Mouse (Mus musculus) heart, embryonic 13.5 days (tissue): Measurements from ENCODE around the gene Ttn. TPM values are rescaled to one million over a fixed set of nuclear protein-coding genes. Genes with fewer than 3 reads are reported as not detected.

Experiments
- ATAC-seq: fragments of 200-750 bp; cut with Nextera tagmentation; 2 replicates; pipeline ENCODE4 v1.8.0; 2017; ENCODE audit warnings: moderate TSS enrichment; ENCODE audit not compliant: insufficient number of reproducible peaks, low FRiP score, low TSS enrichment; ENCODE audit errors: extremely low read depth
- H3K27ac ChIP-seq: fragments of 300-500 bp; sonication (generic); replicated peaks from 2 replicates; pipeline ENCODE4 v1.5.1; 2015; ENCODE audit warnings: moderate library complexity, mild to moderate bottlenecking, inconsistent platforms
- H3K27me3 ChIP-seq: fragments of 300-500 bp; sonication (generic); replicated peaks from 2 replicates; pipeline ENCODE4 v1.6.1; 2015; ENCODE audit warnings: mild to moderate bottlenecking, inconsistent platforms
- H3K36me3 ChIP-seq: fragments of 300-500 bp; sonication (generic); 2 replicates; pipeline ENCODE4 v1.6.1; 2015; ENCODE audit warnings: mild to moderate bottlenecking, inconsistent platforms
- H3K4me1 ChIP-seq: fragments of 300-500 bp; sonication (generic); 2 replicates; pipeline ENCODE4 v1.6.1; 2015; ENCODE audit warnings: inconsistent platforms
- H3K4me2 ChIP-seq: fragments of 300-500 bp; sonication (generic); 2 replicates; pipeline ENCODE4 v1.6.1; 2015; ENCODE audit warnings: inconsistent platforms, mild to moderate bottlenecking, moderate library complexity
- H3K4me3 ChIP-seq: fragments of 300-500 bp; sonication (generic); 2 replicates; pipeline ENCODE4 v1.5.1; 2015; ENCODE audit warnings: moderate library complexity, mild to moderate bottlenecking, inconsistent platforms
- H3K9ac ChIP-seq: fragments of 300-500 bp; sonication (generic); 2 replicates; pipeline ENCODE4 v1.6.1; 2015; ENCODE audit warnings: inconsistent platforms, mild to moderate bottlenecking, moderate library complexity
- H3K9me3 ChIP-seq: fragments of 300-500 bp; sonication (generic); 2 replicates; pipeline ENCODE4 v1.6.1; 2016; ENCODE audit warnings: inconsistent platforms
- WGBS: fragments of 180-500 bp; shearing (Covaris S2); methylation state at CpG from one replicate; pipeline ENCODE4 v1.1.7; 2015; ENCODE audit warnings: mixed read lengths; 5-methylcytosine and 5-hydroxymethylcytosine counted together
- polyA plus RNA-seq: library from polyadenylated mRNA; unstranded; fragments of >200 nt; fragmentation: Nextera tagmentation; extraction: Ambion mirVana; gene quantifications from 2 replicates; pipeline ENCODE4 v1.2.1, GENCODE M21; 2015

Gene Ttn
- polyA plus RNA-seq, 1 experiment from 2014 or later, result 426 TPM

- Histone ChIP-seq H3K9me3 (no peaks in the 10 kb centered on the region), H3K9ac (no peak overlapping the region), H3K4me1 (peaks cover 23% of the 10 kb centered on the region), H3K27me3 (no peaks in the 10 kb centered on the region), H3K4me3 (peak overlapping the region; percentile 57; the same call in 1 of the 2 replicates), H3K27ac (peak overlapping the region; percentile 97), H3K4me2 (peak overlapping the region; percentile 70), H3K36me3 (peaks cover 6% of the 10 kb centered on the region)
- ATAC-seq, result no peak
- WGBS, result 10% methylated on average over 5 of the region's 5 CpGs
Observed at GRCm38 (mm10) chr2:76983601-76984000, 1.3 kb upstream of the Ttn start.

- Histone ChIP-seq H3K4me2 (no peak overlapping the region), H3K36me3 (peaks cover 22% of the 10 kb centered on the region), H3K4me1 (peaks cover 39% of the 10 kb centered on the region), H3K27me3 (no peaks in the 10 kb centered on the region), H3K4me3 (peak overlapping the region; percentile 57), H3K9ac (peak overlapping the region; percentile 83), H3K27ac (peak overlapping the region; percentile 97), H3K9me3 (no peaks in the 10 kb centered on the region)
- peak; percentile 74; the same call in 1 of the 2 replicates for ATAC-seq
- 28% methylated on average over 5 of the region's 5 CpGs for WGBS
Observed at GRCm38 (mm10) chr2:76981717-76982116, 630 bp downstream of the Ttn start.

GRCm38 (mm10) chr2:76980146-76980545 is 2.2 kb downstream of the Ttn start:
- Histone ChIP-seq H3K9me3 (no peaks in the 10 kb centered on the region), H3K27ac (peak overlapping the region; percentile 93), H3K4me1 (peaks cover 46% of the 10 kb centered on the region), H3K4me2 (peak overlapping the region; percentile 71), H3K4me3 (peak overlapping the region; percentile 64), H3K36me3 (peaks cover 36% of the 10 kb centered on the region), H3K27me3 (no peaks in the 10 kb centered on the region), H3K9ac (peak overlapping the region; percentile 90)
- no peak for ATAC-seq
- 31% methylated on average over 9 of the region's 9 CpGs for WGBS

DNA sequence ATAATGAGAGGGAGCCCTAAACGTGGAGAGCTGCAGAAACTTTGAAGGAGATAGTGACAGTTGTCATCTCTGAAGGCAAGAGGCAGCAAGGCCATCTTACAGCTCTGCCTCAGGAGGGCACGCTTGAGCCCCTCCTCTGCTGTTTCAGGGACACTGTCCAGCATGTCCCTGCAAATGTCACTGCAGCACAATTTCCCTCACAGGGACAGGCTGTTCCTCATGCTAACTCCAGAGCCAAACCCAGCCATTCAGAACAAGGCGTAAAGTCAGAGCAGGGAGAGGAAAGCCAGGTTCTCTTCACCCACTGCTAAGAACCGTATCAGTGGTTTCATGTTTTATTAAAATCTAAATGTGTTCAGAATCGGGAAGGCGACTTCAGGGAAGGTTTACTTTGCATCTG is 4.7 kb downstream of the Ttn start:
- H3K36me3 ChIP-seq, result peaks cover 59% of the 10 kb centered on the region
- H3K9ac ChIP-seq, result peak overlapping the region; percentile 48
- no peak for ATAC-seq
- no peak overlapping the region for H3K4me3 ChIP-seq
- no peaks in the 10 kb centered on the region for H3K9me3 ChIP-seq
- H3K27me3 ChIP-seq, result no peaks in the 10 kb centered on the region
- peak overlapping the region; percentile 17 for H3K4me2 ChIP-seq
- 0 out of 2 replicates have a peak overlapping the region, but pooled peaks have one; percentile 1 for H3K27ac ChIP-seq
- H3K4me1 ChIP-seq, result peaks cover 44% of the 10 kb centered on the region
- WGBS, result 66% methylated on average over 6 of the region's 6 CpGs

- Histone ChIP-seq H3K4me3 (no peak overlapping the region), H3K9me3 (no peaks in the 10 kb centered on the region), H3K9ac (peak overlapping the region; percentile 40; the same call in 1 of the 2 replicates), H3K36me3 (peaks cover 89% of the 10 kb centered on the region), H3K4me2 (no peak overlapping the region), H3K27me3 (no peaks in the 10 kb centered on the region), H3K4me1 (peaks cover 65% of the 10 kb centered on the region), H3K27ac (peak overlapping the region; percentile 53; the same call in 1 of the 2 replicates)
- 50% methylated on average over 4 of the region's 4 CpGs for WGBS
- ATAC-seq, result no peak
Observed at GRCm38 (mm10) chr2:76972051-76972450, 10.3 kb downstream of the Ttn start.

DNA sequence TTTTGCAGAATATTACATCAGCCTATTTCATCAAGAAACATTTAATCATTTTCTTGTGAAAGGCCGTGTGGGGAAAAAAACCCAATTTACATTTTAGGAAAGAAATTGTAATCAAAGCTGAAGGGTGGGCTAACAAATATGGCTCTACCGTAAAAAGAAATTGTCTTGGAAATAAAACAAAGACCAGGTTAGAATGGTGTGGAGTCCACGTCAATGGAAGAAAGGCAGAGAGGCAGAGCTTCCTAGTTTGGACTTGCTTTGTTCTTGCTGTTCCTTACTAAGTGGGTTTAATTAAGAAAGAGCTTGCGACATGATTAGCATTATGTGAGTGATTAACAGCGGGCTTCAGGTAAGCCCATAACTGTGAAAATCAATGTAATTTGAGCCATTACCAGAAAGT is 11.3 kb downstream of the Ttn start:
- no peaks in the 10 kb centered on the region for H3K27me3 ChIP-seq
- H3K36me3 ChIP-seq, result peaks cover 89% of the 10 kb centered on the region
- peak overlapping the region; percentile 45 for H3K4me2 ChIP-seq
- peak overlapping the region; percentile 34; the same call in 1 of the 2 replicates for H3K9ac ChIP-seq
- H3K9me3 ChIP-seq, result no peaks in the 10 kb centered on the region
- 60% methylated on average over 5 of the region's 5 CpGs for WGBS
- H3K4me1 ChIP-seq, result peaks cover 57% of the 10 kb centered on the region
- no peak overlapping the region for H3K27ac ChIP-seq
- H3K4me3 ChIP-seq, result no peak overlapping the region
- no peak for ATAC-seq

- Histone ChIP-seq H3K27ac (peak overlapping the region; percentile 44), H3K36me3 (peaks cover 90% of the 10 kb centered on the region), H3K4me1 (peaks cover 56% of the 10 kb centered on the region), H3K9me3 (no peaks in the 10 kb centered on the region), H3K4me2 (peak overlapping the region; percentile 45), H3K27me3 (no peaks in the 10 kb centered on the region), H3K9ac (peak overlapping the region; percentile 51; the same call in 1 of the 2 replicates), H3K4me3 (0 out of 2 replicates have a peak overlapping the region, but pooled peaks have one; percentile 1)
- no peak for ATAC-seq
- WGBS, result 17% methylated on average over 4 of the region's 4 CpGs
Observed at GRCm38 (mm10) chr2:76970669-76971068, 11.7 kb downstream of the Ttn start.

DNA sequence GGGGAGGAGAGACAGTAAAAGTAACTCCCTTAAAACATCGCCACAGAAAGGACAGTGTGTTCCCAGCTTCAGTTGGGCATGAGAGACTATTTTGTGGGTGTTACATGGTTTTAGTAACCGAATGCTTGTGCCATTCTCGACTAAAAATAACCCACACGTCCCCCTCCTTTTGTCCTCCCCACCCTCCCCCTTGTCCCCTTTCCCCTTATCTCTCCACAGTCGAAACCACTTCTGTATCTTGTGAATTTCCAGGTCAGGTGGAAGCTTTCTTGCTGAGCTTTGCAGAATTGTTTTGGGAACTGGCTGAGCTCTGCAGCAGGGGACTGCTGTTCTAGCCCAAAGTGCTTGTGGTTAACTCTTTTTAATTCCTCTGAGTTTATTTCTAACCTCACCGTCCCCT is 12.1 kb downstream of the Ttn start:
- Histone ChIP-seq H3K27me3 (no peaks in the 10 kb centered on the region), H3K9me3 (no peaks in the 10 kb centered on the region), H3K4me2 (peak overlapping the region; percentile 45), H3K4me1 (peaks cover 54% of the 10 kb centered on the region), H3K4me3 (peak overlapping the region; percentile 1; the same call in 1 of the 2 replicates), H3K27ac (peak overlapping the region; percentile 73), H3K36me3 (peaks cover 90% of the 10 kb centered on the region), H3K9ac (peak overlapping the region; percentile 51; the same call in 1 of the 2 replicates)
- WGBS, result 27% methylated on average over 6 of the region's 6 CpGs
- ATAC-seq, result no peak

DNA sequence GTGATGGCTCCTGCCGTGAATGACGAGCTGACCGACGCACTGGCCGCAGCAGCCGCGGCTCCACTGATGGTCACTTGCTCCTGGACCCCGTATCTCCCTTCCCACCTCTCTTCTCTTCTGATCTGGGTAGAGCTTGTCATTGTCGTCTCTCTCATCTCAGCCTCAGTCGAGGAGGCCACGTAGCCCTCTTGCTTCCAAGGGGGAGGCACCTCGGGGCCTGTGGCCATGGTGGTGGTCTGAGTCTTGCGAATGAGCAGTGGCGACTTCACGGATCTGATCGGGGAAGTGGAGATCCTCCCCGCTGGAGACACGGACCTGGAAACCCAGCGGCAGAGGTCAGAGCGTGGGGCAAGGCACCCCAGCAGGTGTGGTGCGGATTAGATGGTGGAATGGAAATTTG is 12.7 kb downstream of the Ttn start:
- WGBS, result 66% methylated on average over 21 of the region's 21 CpGs
- peak overlapping the region; percentile 44; the same call in 1 of the 2 replicates for H3K9ac ChIP-seq
- ATAC-seq, result no peak

DNA sequence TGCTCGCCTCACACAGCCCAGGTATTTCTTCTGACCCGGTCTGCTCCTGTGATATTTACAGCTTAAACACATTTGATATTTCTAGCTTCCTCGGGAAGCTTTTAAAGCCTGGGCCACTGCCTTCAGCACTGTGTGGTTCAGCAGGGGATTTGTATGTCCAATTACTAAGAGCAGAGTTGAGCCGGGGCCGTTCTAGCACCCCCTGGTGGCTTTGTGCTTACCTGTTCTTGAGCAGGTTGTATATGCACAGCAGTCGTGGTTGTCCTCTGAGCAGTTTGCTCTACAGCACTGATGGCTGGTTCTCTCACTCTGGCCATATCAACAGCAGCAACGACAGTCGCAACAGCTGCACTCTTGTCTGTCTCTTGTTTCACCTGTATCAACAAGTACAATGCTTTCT is 13.4 kb downstream of the Ttn start:
- H3K27me3 ChIP-seq, result no peaks in the 10 kb centered on the region
- no peak overlapping the region for H3K27ac ChIP-seq
- H3K9me3 ChIP-seq, result no peaks in the 10 kb centered on the region
- no peak overlapping the region; the same call in 1 of the 2 replicates for H3K9ac ChIP-seq
- H3K4me1 ChIP-seq, result peaks cover 43% of the 10 kb centered on the region
- WGBS, result 28% methylated on average over 8 of the region's 8 CpGs
- no peak overlapping the region for H3K4me3 ChIP-seq
- no peak overlapping the region for H3K4me2 ChIP-seq
- ATAC-seq, result 0 out of 2 replicates have a peak, but pooled peaks have one; percentile 7
- H3K36me3 ChIP-seq, result peaks cover 88% of the 10 kb centered on the region

More for the DNA sequence above, 12.7 kb downstream of the Ttn start:
- Histone ChIP-seq H3K4me3 (peak overlapping the region; percentile 1; the same call in 1 of the 2 replicates), H3K27ac (peak overlapping the region; percentile 73), H3K4me2 (peak overlapping the region; percentile 45; the same call in 1 of the 2 replicates), H3K27me3 (no peaks in the 10 kb centered on the region), H3K36me3 (peaks cover 89% of the 10 kb centered on the region), H3K4me1 (peaks cover 48% of the 10 kb centered on the region), H3K9me3 (no peaks in the 10 kb centered on the region)

DNA sequence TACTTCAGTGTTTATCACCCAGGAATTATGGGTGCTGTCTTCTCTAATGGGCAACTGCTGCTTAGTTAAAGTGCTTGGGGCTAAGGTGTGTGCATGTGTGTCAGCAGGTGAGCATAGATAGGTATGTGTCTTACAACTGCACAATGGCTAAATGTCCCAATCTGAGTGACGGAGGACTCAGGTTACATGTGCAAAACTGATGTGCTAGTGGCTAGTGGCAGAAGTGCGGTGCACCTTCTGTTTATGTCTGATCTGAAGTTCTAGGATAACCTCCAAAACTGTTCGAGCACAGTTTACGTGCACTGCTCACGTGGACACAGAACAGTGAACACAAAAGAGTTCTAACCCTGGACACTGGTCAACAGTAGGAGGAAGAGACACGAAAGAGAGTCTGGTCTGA is 15.8 kb downstream of the Ttn start:
- Histone ChIP-seq H3K4me2 (no peak overlapping the region), H3K4me3 (no peak overlapping the region), H3K36me3 (peaks cover 85% of the 10 kb centered on the region), H3K27me3 (no peaks in the 10 kb centered on the region), H3K9ac (no peak overlapping the region), H3K27ac (no peak overlapping the region), H3K4me1 (peaks cover 26% of the 10 kb centered on the region), H3K9me3 (no peaks in the 10 kb centered on the region)
- no peak for ATAC-seq
- WGBS, result 84% methylated on average over 6 of the region's 6 CpGs

DNA sequence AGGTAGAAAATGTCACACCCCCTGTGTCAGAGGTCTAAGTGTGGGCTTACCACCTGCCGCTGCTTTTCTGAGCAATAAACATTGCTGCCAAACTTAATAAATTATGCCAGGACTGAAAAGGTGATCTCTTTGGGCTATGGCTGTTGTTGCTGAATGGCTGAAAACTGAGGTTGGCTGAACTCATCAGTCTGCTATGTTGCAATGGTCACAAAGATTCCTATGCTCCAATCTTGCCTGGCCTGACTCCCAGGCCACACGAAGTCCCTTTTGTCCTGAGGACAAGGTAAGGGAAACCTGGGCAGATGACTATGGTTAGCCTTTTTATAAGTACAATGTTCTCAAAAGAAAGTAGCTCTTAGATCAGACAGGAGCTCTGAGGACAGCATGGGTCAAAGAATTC is 16.3 kb downstream of the Ttn start:
- H3K4me1 ChIP-seq, result peaks cover 20% of the 10 kb centered on the region

More for the DNA sequence above, 16.3 kb downstream of the Ttn start:
- 67% methylated on average over 2 of the region's 2 CpGs for WGBS
- Histone ChIP-seq H3K9me3 (no peaks in the 10 kb centered on the region), H3K27me3 (no peaks in the 10 kb centered on the region), H3K4me2 (no peak overlapping the region), H3K27ac (no peak overlapping the region), H3K9ac (no peak overlapping the region), H3K4me3 (no peak overlapping the region), H3K36me3 (peaks cover 81% of the 10 kb centered on the region)
- no peak for ATAC-seq
